Mouse (Mus musculus) heart, embryonic 13.5 days (tissue): ENCODE data around the gene Gclm. TPM values are rescaled to one million over a fixed set of nuclear protein-coding genes. Genes with fewer than 3 reads are reported as not detected.
A peak's percentile ranks its signal among the peaks of the same experiment; 100 is the strongest.

ENCODE experiments used
- ATAC-seq: fragments of 200-750 bp; cut with Nextera tagmentation; 2 replicates; pipeline ENCODE4 v1.8.0; 2017; ENCODE audit warnings: moderate TSS enrichment; ENCODE audit not compliant: insufficient number of reproducible peaks, low FRiP score, low TSS enrichment; ENCODE audit errors: extremely low read depth
- H3K27ac ChIP-seq: fragments of 300-500 bp; sonication (generic); replicated peaks from 2 replicates; pipeline ENCODE4 v1.5.1; 2015; ENCODE audit warnings: moderate library complexity, mild to moderate bottlenecking, inconsistent platforms
- H3K27me3 ChIP-seq: fragments of 300-500 bp; sonication (generic); replicated peaks from 2 replicates; pipeline ENCODE4 v1.6.1; 2015; ENCODE audit warnings: mild to moderate bottlenecking, inconsistent platforms
- H3K36me3 ChIP-seq: fragments of 300-500 bp; sonication (generic); 2 replicates; pipeline ENCODE4 v1.6.1; 2015; ENCODE audit warnings: mild to moderate bottlenecking, inconsistent platforms
- H3K4me1 ChIP-seq: fragments of 300-500 bp; sonication (generic); 2 replicates; pipeline ENCODE4 v1.6.1; 2015; ENCODE audit warnings: inconsistent platforms
- H3K4me2 ChIP-seq: fragments of 300-500 bp; sonication (generic); 2 replicates; pipeline ENCODE4 v1.6.1; 2015; ENCODE audit warnings: inconsistent platforms, mild to moderate bottlenecking, moderate library complexity
- H3K4me3 ChIP-seq: fragments of 300-500 bp; sonication (generic); 2 replicates; pipeline ENCODE4 v1.5.1; 2015; ENCODE audit warnings: moderate library complexity, mild to moderate bottlenecking, inconsistent platforms
- H3K9ac ChIP-seq: fragments of 300-500 bp; sonication (generic); 2 replicates; pipeline ENCODE4 v1.6.1; 2015; ENCODE audit warnings: inconsistent platforms, mild to moderate bottlenecking, moderate library complexity
- H3K9me3 ChIP-seq: fragments of 300-500 bp; sonication (generic); 2 replicates; pipeline ENCODE4 v1.6.1; 2016; ENCODE audit warnings: inconsistent platforms
- WGBS: fragments of 180-500 bp; shearing (Covaris S2); methylation state at CpG from one replicate; pipeline ENCODE4 v1.1.7; 2015; ENCODE audit warnings: mixed read lengths; 5-methylcytosine and 5-hydroxymethylcytosine counted together
- polyA plus RNA-seq: library from polyadenylated mRNA; unstranded; fragments of >200 nt; fragmentation: Nextera tagmentation; extraction: Ambion mirVana; gene quantifications from 2 replicates; pipeline ENCODE4 v1.2.1, GENCODE M21; 2015

Gclm gene
- polyA plus RNA-seq, result 80.1 and 90.0 TPM in 2 replicates

DNA sequence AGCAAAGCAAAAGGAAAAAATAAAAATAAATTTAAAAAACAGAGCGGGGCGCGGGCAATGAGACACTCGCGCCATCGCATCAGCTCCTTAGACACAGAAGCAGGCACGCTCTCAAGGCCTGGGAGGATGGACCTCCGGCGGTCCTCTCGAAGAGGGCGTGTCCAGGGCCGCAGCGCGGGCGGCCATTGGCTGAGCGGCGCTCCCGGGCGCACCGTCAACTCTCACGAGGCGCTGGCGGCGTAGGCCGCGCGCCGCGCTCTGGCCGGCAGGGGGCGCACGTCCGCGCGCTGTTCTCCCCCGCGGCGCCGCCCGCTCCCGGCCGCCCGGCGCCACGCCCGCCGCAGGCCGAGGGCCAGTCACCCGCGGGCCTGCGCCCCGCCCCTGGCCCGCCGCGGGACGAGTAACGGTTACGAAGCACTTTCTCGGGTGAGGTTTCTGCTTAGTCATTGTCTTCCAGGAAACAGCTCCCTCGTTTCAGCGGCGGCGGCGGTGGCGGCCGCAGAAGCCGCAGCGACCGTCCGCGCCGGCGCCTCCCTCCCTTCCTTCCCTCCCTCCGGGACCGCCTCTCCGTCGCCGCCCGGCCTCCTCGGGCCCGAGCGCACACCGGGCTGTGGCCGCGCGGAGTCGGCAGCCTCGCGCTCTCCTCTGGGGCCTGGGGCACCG lies at the start of gene Gclm:
TSS of gene Gclm (plus strand) at position 343 of the 663 bp plus-strand sequence.
- Histone ChIP-seq H3K4me1 (peaks cover 31% of the 10 kb centered on the region), H3K27ac (peak within 1 kb of the TSS; percentile 95), H3K36me3 (peaks cover 4% of the 10 kb centered on the region; the same call in 1 of the 2 replicates), H3K9ac (peak within 1 kb of the TSS; percentile 96), H3K4me3 (peak within 1 kb of the TSS; percentile 96), H3K4me2 (peak within 1 kb of the TSS; percentile 79), H3K9me3 (no peaks in the 10 kb centered on the region), H3K27me3 (no peaks in the 10 kb centered on the region)
- ATAC-seq, result peak; percentile 91
- WGBS, result under 1% methylated on average over 89 of the region's 90 CpGs

DNA sequence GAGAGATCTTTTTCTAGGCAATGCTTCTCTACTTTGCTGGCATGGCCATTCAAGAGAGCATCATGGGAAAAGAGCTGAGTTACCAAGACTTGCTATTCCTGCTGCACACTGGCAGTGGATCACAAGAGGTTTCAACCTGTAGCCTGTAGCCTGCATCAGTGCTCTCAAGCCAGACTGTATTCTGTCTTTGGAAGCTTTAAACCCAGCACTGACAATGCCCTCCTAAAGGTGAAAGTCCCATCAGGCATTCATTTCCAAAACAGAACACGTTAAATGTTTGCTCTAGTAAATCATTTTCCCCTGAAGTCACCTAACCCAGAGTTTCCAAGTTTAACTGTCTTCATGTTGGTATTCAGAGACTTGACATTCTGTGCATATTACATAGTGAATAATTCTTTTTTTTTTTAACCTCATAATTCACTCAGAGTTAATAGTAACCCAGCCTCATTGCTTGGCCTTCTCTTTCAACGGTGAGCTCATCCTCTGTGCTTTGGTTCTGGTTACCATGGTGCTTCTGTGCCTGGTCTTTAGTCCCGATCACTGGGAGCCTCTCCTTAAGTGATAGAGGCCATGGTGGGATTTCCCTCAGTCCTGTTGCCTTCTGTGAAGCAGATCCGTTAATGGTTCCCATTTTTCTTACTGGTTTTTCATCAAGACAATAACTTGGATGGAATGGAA lies 48.6 kb upstream of the Gclm start:
- 72% methylated on average over 4 of the region's 4 CpGs for WGBS
- H3K36me3 ChIP-seq, result no peaks in the 10 kb centered on the region
- H3K9me3 ChIP-seq, result no peaks in the 10 kb centered on the region
- no peak overlapping the region for H3K27ac ChIP-seq
- ATAC-seq, result no peak
- no peak overlapping the region for H3K4me3 ChIP-seq
- H3K27me3 ChIP-seq, result no peaks in the 10 kb centered on the region
- H3K9ac ChIP-seq, result no peak overlapping the region
- H3K4me2 ChIP-seq, result no peak overlapping the region
- no peaks in the 10 kb centered on the region for H3K4me1 ChIP-seq

DNA sequence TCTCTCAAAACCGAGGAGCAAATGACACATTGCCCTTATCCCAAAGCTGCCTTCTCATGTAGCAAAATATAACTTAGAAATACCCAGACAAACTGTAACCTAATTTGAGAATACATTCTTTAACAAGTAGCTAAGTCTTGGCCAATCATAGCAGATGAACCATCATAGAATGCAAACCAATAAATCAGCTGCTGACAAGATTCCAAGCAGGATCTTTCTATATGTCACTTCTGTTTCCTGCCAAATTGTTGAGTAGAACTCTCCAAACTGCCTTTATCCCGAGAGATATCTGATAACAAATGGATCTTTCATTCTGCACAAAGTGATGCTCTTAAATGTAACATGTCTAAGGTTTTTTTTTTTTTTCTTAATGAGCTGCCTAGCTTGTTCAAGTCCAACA lies 46.8 kb upstream of the Gclm start:
- H3K4me2 ChIP-seq, result no peak overlapping the region
- H3K36me3 ChIP-seq, result no peaks in the 10 kb centered on the region
- H3K4me1 ChIP-seq, result no peaks in the 10 kb centered on the region
- 52% methylated on average over 2 of the region's 2 CpGs for WGBS
- no peaks in the 10 kb centered on the region for H3K9me3 ChIP-seq
- no peaks in the 10 kb centered on the region for H3K27me3 ChIP-seq
- ATAC-seq, result no peak
- no peak overlapping the region for H3K9ac ChIP-seq
- H3K27ac ChIP-seq, result no peak overlapping the region
- no peak overlapping the region for H3K4me3 ChIP-seq

DNA sequence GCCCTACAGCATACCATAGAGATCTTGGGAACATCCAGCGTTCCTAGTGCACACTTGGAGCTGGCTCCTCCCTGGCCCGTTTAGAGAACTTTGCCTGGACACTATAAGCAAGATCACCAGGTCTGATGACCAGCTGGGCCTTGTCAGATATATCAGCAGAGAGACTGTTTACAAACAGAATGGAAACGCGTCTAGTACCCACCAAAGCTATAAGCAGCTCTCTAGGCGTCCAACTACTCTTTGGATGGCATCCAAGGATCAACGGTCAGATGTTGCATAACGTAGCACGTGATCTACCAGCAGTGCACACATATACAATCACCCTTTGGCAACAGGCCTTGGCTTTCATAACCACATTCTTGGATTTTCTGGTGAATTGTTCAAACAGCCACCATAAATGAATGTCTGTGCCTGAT lies 46.4 kb upstream of the Gclm start:
- H3K9ac ChIP-seq, result no peak overlapping the region
- WGBS, result 54% methylated on average over 8 of the region's 8 CpGs
- H3K4me3 ChIP-seq, result no peak overlapping the region
- no peaks in the 10 kb centered on the region for H3K36me3 ChIP-seq
- H3K4me1 ChIP-seq, result no peaks in the 10 kb centered on the region
- no peak overlapping the region for H3K27ac ChIP-seq
- H3K4me2 ChIP-seq, result no peak overlapping the region
- no peak for ATAC-seq
- no peaks in the 10 kb centered on the region for H3K27me3 ChIP-seq
- no peaks in the 10 kb centered on the region for H3K9me3 ChIP-seq

GRCm38 (mm10) chr3:122199600-122199999 lies 45.8 kb upstream of the Gclm start:
- no peak for ATAC-seq
- 83% methylated on average over 4 of the region's 4 CpGs for WGBS
- Histone ChIP-seq H3K27me3 (no peaks in the 10 kb centered on the region), H3K36me3 (no peaks in the 10 kb centered on the region), H3K9ac (no peak overlapping the region), H3K9me3 (no peaks in the 10 kb centered on the region), H3K27ac (no peak overlapping the region), H3K4me2 (no peak overlapping the region), H3K4me1 (no peaks in the 10 kb centered on the region), H3K4me3 (no peak overlapping the region)

DNA sequence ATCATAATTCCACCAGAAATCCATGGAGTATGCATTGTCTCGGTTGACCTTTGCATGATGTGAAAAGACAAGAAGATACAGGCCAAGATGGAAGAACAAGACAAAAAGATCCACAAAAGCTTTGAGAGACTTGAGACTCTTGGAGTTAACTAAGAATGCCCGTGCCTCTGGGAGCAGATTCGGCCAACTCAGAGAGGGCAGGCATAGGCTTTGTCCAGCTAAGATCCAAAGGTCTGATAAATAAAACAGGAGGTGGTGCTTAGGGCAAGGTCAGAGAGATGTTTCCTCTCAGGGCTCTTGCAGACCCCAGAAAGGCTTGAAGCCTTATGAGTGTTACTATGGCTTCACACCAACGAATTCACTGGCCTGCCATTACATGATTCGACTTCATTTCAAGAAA lies 45.3 kb upstream of the Gclm start:
- Histone ChIP-seq H3K9me3 (no peaks in the 10 kb centered on the region), H3K4me2 (no peak overlapping the region), H3K27me3 (no peaks in the 10 kb centered on the region), H3K4me3 (no peak overlapping the region), H3K9ac (no peak overlapping the region), H3K4me1 (no peaks in the 10 kb centered on the region), H3K36me3 (no peaks in the 10 kb centered on the region), H3K27ac (no peak overlapping the region)
- WGBS, result 79% methylated on average over 5 of the region's 5 CpGs
- no peak for ATAC-seq

DNA sequence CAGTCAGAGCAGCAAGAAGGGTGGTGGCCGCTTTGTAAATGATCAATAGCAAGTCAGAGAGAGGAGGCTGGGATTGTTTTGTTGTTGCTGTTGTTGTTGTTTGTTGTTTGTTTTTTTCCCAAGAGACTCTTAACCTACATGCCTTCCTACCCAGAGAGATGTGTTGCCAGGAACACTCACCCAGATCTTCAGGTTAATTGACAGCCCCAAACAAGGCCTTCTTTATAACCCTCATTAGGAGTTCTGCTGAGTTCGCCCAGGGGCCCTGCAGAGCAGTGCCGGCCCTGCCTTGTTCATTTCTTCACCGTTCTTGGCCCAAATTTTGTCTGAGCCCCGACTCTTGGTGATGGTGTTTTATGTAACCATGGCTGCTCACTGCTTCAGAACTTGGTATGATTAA lies 44.9 kb upstream of the Gclm start:
- no peak overlapping the region for H3K9ac ChIP-seq
- H3K27ac ChIP-seq, result no peak overlapping the region
- no peaks in the 10 kb centered on the region for H3K27me3 ChIP-seq
- 80% methylated on average over 5 of the region's 5 CpGs for WGBS
- H3K9me3 ChIP-seq, result no peaks in the 10 kb centered on the region
- H3K4me2 ChIP-seq, result no peak overlapping the region
- H3K36me3 ChIP-seq, result no peaks in the 10 kb centered on the region
- no peak for ATAC-seq
- no peak overlapping the region for H3K4me3 ChIP-seq
- no peaks in the 10 kb centered on the region for H3K4me1 ChIP-seq

DNA sequence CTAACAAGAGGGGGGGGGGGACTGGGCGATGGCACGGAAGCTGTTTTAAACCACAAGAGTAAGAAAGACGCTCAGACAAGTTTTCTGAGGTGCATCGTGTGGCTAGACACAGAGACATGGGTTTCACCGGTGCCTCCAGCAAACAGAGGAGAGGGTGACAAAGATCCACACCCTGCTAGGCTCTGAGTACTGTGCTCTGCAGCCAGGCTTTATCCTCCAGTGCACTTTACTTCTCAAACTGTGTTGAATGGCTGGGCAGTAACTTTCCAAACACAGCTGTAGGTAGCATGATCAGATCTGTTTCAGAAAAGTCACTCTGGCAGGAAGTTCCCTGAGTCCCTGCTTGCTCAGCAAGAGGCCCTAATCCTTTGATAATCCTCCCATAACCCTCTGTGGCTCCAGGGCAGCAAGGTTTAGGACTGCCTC lies 43.0 kb upstream of the Gclm start:
- no peaks in the 10 kb centered on the region for H3K27me3 ChIP-seq
- no peak overlapping the region for H3K4me3 ChIP-seq
- no peak overlapping the region for H3K27ac ChIP-seq
- ATAC-seq, result no peak
- H3K4me1 ChIP-seq, result no peaks in the 10 kb centered on the region
- no peak overlapping the region for H3K9ac ChIP-seq
- H3K4me2 ChIP-seq, result no peak overlapping the region
- H3K9me3 ChIP-seq, result no peaks in the 10 kb centered on the region
- H3K36me3 ChIP-seq, result no peaks in the 10 kb centered on the region
- 44% methylated on average over 5 of the region's 5 CpGs for WGBS

- H3K4me1 ChIP-seq, result peaks cover 5% of the 10 kb centered on the region; the same call in 1 of the 2 replicates
- no peak overlapping the region for H3K4me2 ChIP-seq
- ATAC-seq, result no peak
- H3K27me3 ChIP-seq, result no peaks in the 10 kb centered on the region
- H3K9ac ChIP-seq, result no peak overlapping the region
- no peaks in the 10 kb centered on the region for H3K9me3 ChIP-seq
- no peak overlapping the region for H3K4me3 ChIP-seq
- H3K36me3 ChIP-seq, result no peaks in the 10 kb centered on the region
- WGBS, result 68% methylated on average over 9 of the region's 9 CpGs
- H3K27ac ChIP-seq, result no peak overlapping the region
Observed at GRCm38 (mm10) chr3:122203675-122204329, 41.6 kb upstream of the Gclm start.

DNA sequence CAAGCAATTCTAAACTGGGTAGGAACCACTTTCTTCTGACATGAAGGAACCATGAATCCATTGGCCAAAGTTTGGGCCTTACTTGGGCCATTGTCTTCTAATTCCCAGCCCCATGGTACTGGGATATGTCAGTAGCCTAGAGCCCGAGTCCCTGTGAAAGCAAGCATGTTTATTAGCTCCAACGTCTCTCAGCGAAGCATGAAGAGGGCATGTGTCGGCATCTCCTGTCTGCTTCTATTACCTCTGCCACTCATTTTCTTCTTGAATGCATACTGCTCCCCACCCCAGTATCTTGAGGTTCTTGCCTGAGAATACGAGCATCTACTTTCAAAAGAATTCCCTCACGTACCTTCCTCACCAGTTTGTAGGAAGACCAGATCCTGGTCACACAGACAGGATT lies 39.6 kb upstream of the Gclm start:
- Histone ChIP-seq H3K27ac (no peak overlapping the region), H3K4me2 (no peak overlapping the region), H3K27me3 (no peaks in the 10 kb centered on the region), H3K9ac (no peak overlapping the region), H3K4me1 (peaks cover 5% of the 10 kb centered on the region; the same call in 1 of the 2 replicates), H3K9me3 (no peaks in the 10 kb centered on the region), H3K4me3 (no peak overlapping the region), H3K36me3 (no peaks in the 10 kb centered on the region)
- 80% methylated on average over 6 of the region's 6 CpGs for WGBS
- ATAC-seq, result no peak

DNA sequence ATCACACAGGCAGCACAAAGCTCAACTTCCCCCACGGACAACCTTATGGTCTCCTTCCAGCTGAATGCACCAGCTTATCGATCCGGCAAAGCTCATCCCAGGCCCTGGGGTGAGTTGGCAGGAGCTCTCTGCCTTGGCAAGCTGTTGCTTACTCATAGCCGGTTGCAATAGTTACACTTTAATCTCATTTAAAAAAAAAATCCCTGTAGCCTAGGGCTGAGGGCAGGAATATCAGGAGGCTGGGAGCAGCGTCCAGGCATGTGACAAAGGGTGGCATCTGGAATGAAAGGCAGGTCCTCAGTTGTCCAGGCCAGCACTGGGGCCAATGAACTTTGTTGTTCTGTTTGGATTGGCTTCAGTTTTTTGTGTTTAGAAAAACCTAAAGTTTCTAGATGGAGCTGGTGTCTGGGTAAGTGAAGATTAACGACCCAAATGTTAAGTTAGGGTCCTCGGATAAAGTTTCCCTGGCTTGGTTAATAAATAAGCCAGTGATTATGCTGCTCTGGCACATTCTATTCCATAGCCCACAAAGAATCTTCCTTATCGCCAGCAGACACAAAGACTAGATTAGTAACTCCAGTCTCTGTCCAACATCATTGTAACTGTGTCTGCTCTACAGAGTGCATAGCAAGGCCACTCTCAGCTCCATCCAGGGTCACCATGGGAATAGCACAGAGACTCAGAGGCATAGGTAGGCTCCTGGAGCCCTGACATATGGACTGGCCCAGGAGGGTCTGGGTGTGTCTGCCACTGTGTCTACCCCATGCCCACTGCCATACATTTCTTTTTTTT lies 38.9 kb upstream of the Gclm start:
- no peak for ATAC-seq
- no peak overlapping the region for H3K27ac ChIP-seq
- no peak overlapping the region for H3K4me2 ChIP-seq
- H3K9me3 ChIP-seq, result no peaks in the 10 kb centered on the region
- no peaks in the 10 kb centered on the region for H3K36me3 ChIP-seq
- no peak overlapping the region for H3K4me3 ChIP-seq
- peaks cover 5% of the 10 kb centered on the region; the same call in 1 of the 2 replicates for H3K4me1 ChIP-seq
- H3K9ac ChIP-seq, result no peak overlapping the region
- WGBS, result 72% methylated on average over 8 of the region's 8 CpGs
- H3K27me3 ChIP-seq, result no peaks in the 10 kb centered on the region
